Mouse (Mus musculus): ENCODE measurements around the gene Gpr162.
A peak's percentile ranks its signal among the peaks of the same experiment; 100 is the strongest.
"Not testable (repeated sequence)": the region's sequence is repeated elsewhere in the genome, so short reads cannot be mapped to it uniquely, and the experiment has no call there.

Gpr162 gene

DNA sequence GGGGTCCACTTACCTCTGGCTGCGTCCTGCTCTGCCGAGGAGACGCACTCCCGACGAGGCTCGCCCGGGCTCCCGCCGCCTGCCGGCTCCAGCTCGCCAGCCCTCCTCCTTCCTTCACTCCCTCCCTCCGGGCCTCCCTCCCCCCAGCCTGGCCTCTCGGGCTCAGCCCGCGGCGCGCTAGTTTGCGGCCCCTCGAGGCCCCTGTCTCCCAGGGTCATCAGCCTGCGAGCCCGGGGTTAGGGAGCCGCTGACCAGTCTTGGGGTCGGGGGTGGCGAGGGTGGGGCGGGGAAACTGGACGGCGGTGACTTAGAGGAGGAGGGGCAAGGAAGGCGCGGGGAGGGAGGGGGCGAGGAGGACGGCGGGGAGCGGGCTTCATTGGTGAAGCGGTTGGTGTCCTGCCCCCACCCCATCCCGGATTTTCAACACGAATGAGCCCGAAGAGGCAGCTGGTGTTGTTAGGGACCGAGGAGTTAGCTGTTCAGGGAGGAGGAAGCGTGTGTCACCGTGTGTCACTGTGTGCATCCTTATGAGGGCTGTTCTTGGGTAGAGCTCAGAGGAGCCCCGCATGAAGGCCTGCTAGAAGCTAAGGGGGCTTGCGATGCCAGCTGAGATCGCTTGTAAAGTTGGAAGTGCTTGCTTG is at the start of gene Gpr162:
Gene Gpr162 (minus strand): TSS at position 326 of the 641 bp plus-strand sequence.
- no peak for DNase-seq (ENCODE audit: low read depth, low spot score)

DNA sequence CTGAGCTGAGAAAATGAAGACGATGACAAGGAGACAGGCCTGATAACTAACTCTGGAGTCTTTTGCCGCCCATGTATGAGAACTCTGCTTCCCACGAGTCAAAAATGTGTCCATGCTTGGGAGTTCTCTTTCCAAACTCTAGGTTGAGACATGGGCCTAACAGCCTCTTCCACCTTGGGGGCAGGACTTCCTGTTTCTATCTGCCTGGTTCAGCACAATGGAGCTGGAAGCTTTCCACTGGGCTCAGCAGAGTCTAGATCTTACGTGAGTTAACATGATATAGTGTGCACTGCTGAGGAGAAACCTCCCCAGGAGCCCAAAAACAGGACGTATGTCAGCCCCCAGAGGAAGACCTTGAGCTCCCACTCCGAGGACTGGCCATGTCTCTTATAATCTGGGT is 49.4 kb upstream of the Gpr162 start:
- no peak for DNase-seq (ENCODE audit: low read depth, low spot score)

DNA sequence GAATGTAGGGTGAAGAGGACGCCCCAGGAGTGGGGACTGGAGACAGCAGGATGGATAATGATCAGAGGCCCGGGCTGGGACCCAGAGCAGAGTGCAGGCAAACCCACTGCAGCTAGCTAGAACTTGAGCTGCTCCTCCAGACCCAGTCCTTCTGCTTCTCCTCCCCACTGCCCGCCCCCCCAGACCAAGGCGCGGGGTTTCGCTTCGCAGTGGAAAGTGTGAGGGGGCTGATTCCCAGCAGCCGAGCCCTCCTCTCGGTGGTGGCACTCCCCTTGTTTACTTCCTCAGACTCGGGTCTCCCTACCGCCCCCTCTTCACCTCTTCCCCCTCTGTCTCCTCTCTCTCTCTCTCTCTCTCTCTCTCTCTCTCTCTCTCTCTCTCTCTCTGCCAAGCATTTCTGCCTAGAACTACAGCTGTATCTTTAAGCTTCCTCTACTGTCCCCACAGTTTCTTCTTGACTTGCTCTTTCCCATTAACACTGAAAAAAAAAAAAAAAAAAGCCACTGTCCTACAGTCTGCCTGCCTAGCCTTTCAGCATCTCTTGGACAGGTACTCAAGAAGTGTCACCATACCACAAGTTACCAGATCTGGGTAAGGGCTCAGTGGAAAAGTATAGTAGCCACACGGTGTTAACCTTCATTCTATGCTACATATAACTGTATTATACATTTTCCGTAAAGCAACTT is 47.9 kb upstream of the Gpr162 start, which contains the start of gene Lag3:
Gene Lag3 (minus strand): TSS at position 173 of the 686 bp plus-strand sequence.
- no peak for DNase-seq (ENCODE audit: low read depth, low spot score)

DNA sequence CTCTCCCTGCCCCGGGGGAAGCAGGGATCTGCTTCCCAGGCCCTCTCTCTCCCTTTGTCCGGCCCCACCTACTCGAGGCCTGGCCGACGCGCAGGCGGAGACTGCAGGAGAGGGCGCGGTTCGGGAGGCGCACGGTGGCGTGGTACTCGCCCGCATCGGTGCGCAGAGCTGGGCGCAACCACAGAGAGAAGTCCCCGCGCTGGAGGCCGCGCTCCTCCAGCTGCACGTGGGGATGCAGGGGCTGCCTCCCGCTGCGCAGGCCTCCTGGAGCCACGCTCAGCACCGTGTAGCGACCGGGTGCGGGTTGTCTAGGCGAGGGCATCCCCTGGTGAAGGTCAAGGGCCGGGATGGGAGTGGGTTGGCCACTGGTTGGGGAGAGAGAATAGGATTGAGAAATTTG is 46.2 kb upstream of the Gpr162 start:
- no peak for DNase-seq (ENCODE audit: low read depth, low spot score)

DNA sequence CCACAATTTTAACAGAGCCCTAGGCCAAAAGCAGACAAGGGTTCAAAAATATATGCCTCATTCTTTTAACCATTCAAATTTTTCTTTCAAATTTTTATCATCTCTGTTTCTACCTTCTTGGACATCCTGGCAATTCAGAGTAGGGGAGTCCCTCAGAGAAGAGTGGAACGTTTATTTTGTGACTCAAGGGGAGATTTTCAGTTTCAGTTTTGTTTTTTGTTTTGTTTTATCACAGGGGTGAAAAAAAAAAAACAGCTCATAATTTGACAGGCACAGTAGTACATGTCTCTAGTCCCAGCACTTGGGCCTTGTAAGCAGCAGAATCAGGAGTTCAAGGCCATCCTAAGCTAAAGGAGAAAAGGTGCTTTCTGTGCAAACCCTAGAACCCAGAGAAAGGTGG is 44.0 kb upstream of the Gpr162 start:
- no peak for DNase-seq (ENCODE audit: low read depth, low spot score)

DNA sequence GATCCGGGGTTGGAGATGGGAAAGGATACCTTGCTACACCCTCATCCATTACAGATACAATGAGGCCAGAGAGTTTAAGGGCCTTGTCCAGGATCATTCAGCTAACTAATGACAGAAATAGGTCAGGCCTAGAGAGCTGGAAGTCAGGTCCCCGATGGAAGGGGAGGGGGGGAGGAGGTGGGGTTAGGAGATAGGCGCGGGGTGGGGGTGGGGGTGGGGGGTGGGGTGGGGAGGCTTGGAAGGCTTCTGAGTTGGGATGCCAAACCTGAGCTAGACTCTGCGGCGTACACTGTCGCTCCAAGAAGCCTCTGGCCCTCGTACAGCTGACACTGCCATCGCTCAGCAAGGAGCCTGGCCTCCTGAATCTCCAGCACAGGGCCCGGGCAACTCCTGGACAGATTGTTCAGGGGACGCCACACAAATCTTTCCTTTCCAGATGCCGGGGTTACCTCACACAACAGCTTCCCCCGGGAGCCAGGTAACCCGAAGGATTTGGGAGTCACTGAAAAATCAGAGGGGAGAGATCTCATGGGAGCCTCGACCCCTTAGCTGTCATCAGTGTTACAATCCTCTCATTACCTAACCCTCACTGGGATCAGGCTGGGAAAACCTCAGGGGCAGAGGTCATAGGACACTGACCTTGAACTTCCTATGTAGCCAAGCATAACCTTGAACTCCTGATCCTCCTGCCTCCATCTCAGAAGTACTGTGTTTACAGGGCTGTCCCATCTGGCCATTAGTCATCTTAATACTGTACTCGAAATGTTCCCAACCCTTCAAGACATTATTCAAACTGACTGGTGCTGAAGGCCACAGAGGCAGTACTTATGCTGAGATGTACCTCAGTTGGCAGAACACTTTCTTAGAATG is 41.4 kb upstream of the Gpr162 start:
- DNase-seq (ENCODE audit: low read depth, low spot score): no peak

DNA sequence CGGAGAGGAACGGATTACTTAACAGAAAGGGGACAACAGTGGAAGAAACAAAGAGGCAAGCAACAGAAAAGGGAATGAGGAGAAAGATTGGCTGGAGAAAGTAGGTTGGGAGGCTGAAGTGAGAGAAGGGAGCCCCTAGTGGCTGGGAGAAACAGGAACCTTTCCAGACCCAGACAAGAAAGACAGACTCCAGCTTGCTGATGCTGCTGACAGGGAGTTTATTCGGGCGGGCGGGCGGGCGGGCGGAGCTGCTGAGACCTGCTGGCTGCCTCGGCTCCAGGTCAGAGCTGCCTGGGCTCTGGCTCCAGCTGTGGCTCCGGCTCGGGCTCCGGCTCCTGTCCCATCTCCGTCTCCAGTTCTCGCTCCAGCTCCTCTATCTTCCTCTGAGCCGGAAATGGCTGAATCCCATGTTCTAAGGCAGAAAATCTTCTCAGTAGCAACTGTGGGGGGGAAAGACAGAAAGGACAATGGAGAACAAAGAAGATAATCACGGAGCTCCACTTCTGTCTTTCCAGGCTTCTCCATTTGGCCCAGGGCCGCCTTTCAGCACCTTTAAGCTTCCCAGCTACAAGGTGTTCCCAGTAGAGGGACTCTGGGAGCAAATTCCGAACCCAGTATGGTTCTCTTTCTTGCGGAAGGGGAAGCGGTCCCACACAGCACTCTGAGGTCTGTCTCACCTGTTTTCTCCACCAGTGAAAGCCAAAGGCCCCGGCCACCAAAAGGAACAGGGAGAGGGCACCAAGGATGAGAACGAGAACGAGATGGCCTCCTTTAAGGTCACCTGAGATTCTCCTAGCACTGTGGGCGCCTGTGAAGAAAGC is 40.6 kb upstream of the Gpr162 start:
- peak; percentile 87 for DNase-seq (ENCODE audit: low read depth, low spot score)

DNA sequence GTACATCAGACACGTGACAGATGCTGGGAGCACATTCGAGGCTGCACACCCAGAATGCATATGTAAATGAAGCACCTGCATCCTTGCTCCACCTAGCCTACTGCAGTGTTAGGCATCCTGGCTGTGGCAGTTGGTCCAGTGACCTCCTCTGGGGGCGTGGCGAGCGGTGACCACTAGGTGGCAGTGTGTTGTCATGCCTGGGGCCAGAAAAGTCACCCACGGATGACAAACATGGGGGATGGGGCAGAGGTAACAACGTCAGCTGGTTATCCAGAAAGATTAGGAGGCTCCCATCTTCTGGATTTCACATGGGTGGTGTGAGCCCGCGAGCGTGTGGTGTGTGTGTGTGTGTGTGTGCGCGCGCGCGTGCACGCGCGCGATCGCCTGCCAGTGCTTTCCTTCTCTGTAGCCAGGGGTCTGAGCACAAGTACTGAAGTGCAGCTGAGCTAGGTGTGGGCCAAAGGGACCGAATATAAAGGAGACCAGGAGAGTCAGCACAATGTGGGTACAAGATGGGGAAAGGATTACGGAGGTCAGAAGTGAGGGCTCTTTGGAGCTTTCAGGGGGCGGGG is 39.9 kb upstream of the Gpr162 start:
- peak; percentile 93 for DNase-seq (ENCODE audit: low read depth, low spot score)

DNA sequence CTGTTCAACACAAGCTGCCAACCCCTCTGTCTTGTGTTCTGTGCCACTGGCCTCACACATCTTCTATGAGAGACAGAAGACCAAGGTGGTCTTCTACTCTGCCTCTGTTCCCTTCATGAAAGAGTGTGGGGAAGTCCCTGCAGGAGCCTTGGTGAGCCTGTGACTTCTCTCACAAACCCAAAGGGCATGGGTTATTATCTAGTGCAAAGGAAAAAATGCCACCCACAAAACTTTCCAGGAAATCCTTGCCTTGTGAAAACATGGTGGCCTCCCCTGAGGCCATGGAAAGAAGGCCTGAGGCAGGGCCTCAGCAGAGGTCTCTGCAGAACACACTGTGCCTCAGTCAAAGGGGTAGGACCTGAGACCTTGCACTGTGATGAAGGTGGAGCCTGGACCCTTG is 38.1 kb upstream of the Gpr162 start:
- DNase-seq (ENCODE audit: low read depth, low spot score): no peak

DNA sequence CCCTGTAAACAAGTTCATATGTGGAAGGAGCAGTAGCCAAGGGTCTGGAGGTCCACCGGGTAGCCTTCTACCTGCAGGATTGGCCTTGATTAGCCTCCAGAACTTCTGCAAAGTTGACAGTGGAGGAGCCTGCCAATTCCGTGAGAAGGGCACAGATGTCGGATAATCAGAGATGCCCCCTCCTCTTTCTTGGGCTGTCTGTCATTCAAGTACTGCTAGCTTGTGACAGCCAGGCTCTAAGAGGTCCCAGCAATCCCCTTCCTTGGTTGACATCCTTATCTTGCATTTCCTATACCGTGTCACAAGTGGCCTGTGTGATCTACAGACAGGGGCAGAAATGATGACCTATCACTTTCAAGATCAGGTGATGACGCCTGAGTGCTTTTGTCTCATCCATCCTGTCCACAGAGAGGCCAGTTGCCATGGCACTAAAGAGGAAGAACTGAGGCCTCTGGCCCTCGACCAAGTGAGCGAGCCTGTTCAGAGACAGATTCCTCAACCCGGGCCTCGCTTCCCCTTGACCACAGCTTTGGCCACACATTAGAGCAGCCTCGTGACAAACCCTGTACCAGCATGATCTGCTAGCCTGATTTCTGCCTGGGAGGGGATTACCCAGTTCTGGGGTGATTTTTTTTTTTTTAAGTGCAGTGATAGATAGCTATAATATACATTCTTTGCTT is 37.2 kb upstream of the Gpr162 start:
- no peak for DNase-seq (ENCODE audit: low read depth, low spot score)

DNA sequence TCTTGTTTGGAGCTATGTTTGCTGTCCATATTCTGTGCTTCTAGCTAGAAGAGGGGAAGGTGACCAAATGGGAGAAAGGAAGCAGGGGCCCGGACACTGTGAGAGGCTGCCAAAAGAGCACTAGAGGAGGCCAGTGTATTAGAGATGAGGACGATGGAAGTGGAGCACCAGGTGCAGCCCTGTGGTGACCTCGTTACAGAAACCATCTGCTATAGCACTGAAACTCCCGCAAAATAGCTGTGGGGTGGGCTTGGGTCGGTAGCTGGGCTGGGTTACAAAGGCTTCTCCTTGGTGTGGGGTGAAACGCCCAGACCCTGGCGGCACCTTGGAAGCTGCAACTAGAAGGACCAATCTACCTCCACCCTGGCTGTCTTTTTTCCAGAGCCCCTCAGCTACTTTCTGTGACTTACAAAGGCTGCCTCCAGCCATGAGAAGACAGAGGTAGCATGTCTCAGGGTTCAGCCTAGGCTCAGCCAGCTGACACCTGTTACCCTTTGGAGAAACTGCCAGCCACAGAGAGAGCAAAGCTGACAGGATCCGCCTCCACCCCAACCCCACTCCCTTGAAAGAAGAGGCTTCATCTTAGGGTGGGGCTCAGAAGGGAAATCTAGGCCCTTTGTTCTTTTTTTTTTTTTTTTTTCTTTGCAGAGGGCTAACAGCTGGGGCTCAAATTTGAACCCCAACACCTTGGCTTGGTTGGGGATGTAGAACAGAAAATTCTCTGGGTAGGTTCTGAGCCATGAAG is 36.4 kb upstream of the Gpr162 start:
- DNase-seq (ENCODE audit: low read depth, low spot score): no peak

DNA sequence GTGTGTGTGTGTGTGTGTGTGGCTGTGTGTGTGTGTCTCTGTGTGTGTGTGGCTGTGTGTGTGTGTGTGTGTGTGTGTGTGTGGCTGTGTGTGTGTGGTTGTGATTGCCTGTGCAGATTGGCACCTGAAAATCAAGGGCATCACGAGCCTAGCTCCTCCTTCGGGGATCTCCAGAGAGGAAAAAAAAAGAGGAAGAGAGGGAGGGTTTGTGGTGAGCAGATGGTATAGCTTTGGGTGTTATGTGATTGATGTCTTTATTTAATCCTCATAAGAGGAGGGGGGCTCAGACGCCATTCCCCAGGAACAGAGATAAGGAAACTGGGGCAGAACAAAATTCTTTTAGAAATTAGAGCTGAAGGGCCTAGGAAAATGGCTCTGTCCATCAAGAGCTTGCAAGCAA is 34.6 kb upstream of the Gpr162 start:
- no peak for DNase-seq (ENCODE audit: low read depth, low spot score)

DNA sequence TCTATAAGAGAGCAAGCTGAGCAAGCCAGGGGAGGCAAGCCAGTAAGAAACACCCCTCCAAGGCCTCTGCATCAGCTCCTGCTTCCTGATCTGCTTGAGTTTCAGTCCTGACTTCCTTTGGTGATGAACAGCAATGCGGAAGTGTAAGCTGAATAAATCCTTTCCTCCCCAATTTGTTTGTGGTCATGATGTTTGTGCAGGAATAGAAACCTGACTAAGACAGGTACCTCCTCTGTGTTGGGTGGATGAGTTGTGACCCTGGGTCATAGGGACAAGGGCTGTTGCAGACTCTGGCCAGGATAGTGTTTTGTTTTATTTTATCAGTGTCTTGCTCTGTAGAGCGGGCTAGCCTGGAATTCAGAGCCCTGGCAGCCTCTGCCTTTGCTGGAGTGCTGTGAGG is 30.3 kb upstream of the Gpr162 start:
- not testable (repeated sequence) for DNase-seq (ENCODE audit: low read depth, low spot score)

DNA sequence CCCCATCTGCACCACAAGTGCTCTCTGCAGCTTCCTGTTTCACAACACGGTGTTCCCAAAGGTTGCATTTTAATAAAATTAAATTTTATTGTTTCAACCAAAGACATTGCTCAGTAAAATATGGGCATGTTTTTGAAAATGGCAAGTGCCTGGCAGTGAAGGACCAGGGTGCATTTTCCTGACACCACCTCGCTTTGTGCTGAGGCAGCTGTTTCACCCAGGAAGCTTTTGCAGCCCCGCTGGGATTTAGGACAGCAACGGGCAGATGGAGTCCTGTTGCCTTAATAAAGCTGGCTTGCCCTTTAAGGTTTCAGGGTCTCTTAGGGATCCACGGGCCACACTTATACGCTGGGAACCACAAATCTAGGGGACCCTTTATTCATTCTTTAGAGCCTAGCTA is 27.2 kb upstream of the Gpr162 start:
- DNase-seq (ENCODE audit: low read depth, low spot score): no peak

DNA sequence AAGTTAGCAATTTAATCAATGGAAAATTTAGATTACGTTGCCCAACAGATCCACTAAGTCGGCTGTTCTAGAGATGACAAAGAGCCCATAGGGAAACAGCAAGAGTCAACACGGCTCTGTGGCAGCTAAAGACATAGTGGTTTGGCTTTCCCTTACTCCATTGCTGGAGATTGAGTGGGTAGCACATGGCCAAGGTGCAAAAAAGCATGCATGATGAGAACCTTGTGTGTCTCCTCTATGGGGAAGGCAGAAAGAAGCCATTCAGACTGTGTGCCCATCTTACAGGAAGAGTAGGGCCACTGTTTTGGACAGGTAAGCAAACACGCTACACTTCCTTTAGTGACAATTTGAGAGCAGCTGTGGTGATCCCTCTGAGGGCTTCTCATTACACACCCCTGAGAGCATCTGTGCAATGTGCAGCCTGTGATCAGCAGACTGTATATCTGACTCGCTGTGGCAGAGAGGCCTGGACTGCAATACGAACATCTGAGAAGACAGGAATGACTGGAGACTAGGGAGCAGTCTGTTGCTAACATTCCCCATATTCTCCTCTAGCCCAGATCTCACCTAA is 24.9 kb upstream of the Gpr162 start:
- no peak for DNase-seq (ENCODE audit: low read depth, low spot score)

DNA sequence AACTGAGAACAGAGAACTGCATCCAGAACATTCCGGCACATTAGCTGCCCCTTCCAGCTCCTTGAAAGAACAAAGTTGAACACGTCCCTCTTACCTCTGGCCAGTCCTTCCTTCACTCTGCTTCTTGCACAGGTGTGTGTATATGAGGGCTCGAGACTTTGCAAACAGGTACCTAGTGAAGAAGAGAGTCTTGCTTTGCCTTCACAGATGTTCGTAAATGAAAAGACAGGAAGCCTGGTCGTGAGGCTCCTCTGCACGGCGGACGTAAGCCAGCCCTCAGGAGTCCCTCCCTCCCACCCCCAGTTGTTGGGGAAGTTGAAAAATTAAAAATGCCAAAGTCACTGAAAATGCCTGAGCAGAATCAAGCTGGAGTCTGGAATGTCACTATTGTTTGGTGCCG is 24.2 kb upstream of the Gpr162 start, which contains the start of gene Cd4:
Gene Cd4 (minus strand): TSS at position 236 of the 400 bp plus-strand sequence.
- no peak for DNase-seq (ENCODE audit: low read depth, low spot score)

DNA sequence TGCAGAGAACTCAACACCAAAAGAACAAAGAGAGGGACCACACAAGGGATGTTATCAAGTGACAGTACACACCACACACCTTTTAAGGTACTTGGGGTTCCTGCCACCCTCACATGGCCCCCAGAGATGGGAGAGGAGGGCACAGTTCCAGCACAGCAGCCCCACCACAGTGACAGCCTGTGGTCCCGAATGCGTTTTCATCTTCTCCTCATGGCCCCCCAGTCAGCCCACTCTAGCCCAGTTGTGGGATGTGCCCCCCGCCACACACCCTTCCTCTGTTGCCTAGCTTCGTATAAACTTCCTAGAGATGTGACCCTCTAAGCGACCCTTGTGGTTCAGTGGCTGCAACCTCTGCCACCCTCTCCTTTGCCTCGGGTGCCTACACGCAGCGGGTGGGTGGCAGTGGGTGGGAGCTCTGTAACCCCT is 22.2 kb upstream of the Gpr162 start:
- no peak for DNase-seq (ENCODE audit: low read depth, low spot score)

DNA sequence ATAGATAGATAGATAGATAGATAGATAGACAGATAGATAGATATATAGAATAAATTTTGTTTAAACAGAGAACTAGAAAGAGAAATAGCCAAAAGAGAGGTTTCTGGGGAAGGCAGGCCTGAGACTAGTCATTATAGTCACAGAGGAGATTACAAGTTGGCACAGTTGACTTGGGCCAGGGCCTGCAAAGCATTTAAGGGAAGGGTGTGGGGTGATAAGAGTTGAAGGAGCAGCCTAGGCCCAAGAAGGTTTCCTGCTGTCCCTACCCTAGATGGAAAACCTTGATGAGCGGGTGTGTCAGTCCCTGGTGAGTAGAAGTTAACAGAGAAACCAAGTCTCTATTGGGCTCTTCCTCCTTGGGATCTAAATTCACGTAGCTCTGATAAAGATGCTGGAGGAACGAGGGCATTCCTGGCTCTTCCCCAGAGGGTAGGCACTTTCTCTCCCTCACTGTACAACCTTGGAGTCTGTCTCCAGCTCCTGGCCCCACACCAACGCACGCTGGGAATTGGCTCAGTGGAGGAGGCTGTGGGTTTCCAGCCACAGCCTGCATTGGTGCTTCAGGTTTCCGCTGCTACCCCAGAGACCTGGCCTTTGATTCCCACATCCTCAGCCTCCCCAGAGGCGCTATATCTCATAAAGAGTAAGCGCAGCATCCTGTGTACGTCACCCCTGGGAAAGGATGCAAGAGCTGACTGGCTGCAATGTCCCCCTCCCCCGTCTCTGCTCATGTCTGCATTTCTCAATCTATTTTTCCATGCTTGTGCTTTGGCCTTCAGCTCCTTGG is 21.1 kb upstream of the Gpr162 start:
- no peak for DNase-seq (ENCODE audit: low read depth, low spot score)

DNA sequence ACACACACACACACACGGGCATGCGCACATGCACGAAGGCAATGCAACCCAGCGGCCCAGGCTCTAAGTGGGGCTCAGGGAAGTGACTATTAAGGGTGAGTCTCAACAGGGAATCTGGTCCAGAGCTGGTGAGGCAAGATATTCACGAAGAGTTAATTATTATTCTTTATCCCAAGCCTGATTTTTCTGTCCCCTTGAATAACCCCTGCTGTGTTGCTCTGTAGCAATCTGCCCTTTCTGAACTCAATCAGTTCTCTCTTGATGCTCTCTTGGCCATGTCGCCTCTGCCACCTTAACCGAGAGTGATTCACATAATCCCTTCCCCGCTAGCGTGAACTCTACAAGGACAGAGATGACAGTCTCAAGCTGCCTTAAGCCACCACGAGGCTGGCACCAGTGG is 19.6 kb upstream of the Gpr162 start:
- DNase-seq (ENCODE audit: low read depth, low spot score): no peak
